Mouse (Mus musculus): ENCODE data around the gene Rft1. TPM values are rescaled to one million over a fixed set of nuclear protein-coding genes. Genes with fewer than 3 reads are reported as not detected.
A peak's percentile ranks its signal among the peaks of the same experiment; 100 is the strongest.

The Rft1 gene
- polyA plus RNA-seq, 1 experiment from 2014 or later, result 5.1 TPM

- Histone ChIP-seq H3K4me2 (no peak overlapping the region), H3K9ac (no peak overlapping the region), H3K36me3 (no peaks in the 10 kb centered on the region), H3K9me3 (replicated peaks) (no peaks in the 10 kb centered on the region), H3K27ac (no peak overlapping the region), H3K27me3 (no peaks in the 10 kb centered on the region), H3K4me3 (replicated peaks) (no peak overlapping the region), H3K4me1 (replicated peaks) (peaks cover 17% of the 10 kb centered on the region)
- WGBS (ENCODE audit: insufficient replicate concordance), result 76% methylated on average over 2 of the region's 2 CpGs
- no peak for ATAC-seq (ENCODE audit: low read depth)
- no peak for DNase-seq
Observed at GRCm38 (mm10) chr14:30631834-30632233, 22.3 kb upstream of the Rft1 start.

GRCm38 (mm10) chr14:30633708-30634107 lies 20.5 kb upstream of the Rft1 start:
- Histone ChIP-seq H3K4me2 (no peak overlapping the region), H3K27me3 (no peaks in the 10 kb centered on the region), H3K36me3 (no peaks in the 10 kb centered on the region), H3K4me1 (replicated peaks) (peaks cover 14% of the 10 kb centered on the region), H3K4me3 (replicated peaks) (no peak overlapping the region), H3K27ac (no peak overlapping the region), H3K9ac (no peak overlapping the region), H3K9me3 (replicated peaks) (no peaks in the 10 kb centered on the region)
- ATAC-seq (ENCODE audit: low read depth), result no peak
- WGBS (ENCODE audit: insufficient replicate concordance), result 69% methylated on average over 7 of the region's 7 CpGs
- DNase-seq, result no peak

GRCm38 (mm10) chr14:30634418-30634817 lies 19.7 kb upstream of the Rft1 start:
- WGBS (ENCODE audit: insufficient replicate concordance), result 77% methylated on average over 1 of the region's 1 CpGs
- Histone ChIP-seq H3K27ac (no peak overlapping the region), H3K27me3 (no peaks in the 10 kb centered on the region), H3K9me3 (replicated peaks) (no peaks in the 10 kb centered on the region), H3K36me3 (no peaks in the 10 kb centered on the region), H3K9ac (no peak overlapping the region), H3K4me1 (replicated peaks) (peaks cover 14% of the 10 kb centered on the region), H3K4me3 (replicated peaks) (no peak overlapping the region), H3K4me2 (no peak overlapping the region)
- DNase-seq (no peak), ATAC-seq (ENCODE audit: low read depth) (no peak)

- no peak for ATAC-seq (ENCODE audit: low read depth)
- Histone ChIP-seq H3K27ac (no peak overlapping the region), H3K4me1 (replicated peaks) (peaks cover 13% of the 10 kb centered on the region), H3K36me3 (no peaks in the 10 kb centered on the region), H3K27me3 (no peaks in the 10 kb centered on the region), H3K4me3 (replicated peaks) (no peak overlapping the region), H3K9ac (no peak overlapping the region), H3K9me3 (replicated peaks) (no peaks in the 10 kb centered on the region), H3K4me2 (no peak overlapping the region)
- 74% methylated on average over 13 of the region's 13 CpGs for WGBS (ENCODE audit: insufficient replicate concordance)
- DNase-seq, result no peak
Observed at GRCm38 (mm10) chr14:30635219-30635910, 18.8 kb upstream of the Rft1 start.

GRCm38 (mm10) chr14:30636499-30636898 lies 17.7 kb upstream of the Rft1 start:
- Histone ChIP-seq H3K27me3 (no peaks in the 10 kb centered on the region), H3K4me3 (replicated peaks) (no peak overlapping the region), H3K4me1 (replicated peaks) (peaks cover 6% of the 10 kb centered on the region; the same call in 1 of the 2 replicates), H3K27ac (no peak overlapping the region), H3K9me3 (replicated peaks) (no peaks in the 10 kb centered on the region), H3K36me3 (no peaks in the 10 kb centered on the region), H3K4me2 (no peak overlapping the region), H3K9ac (no peak overlapping the region)
- DNase-seq (no peak), ATAC-seq (ENCODE audit: low read depth) (no peak)
- WGBS (ENCODE audit: insufficient replicate concordance), result 80% methylated on average over 9 of the region's 9 CpGs

- ATAC-seq (ENCODE audit: low read depth), result no peak
- Histone ChIP-seq H3K27me3 (no peaks in the 10 kb centered on the region), H3K4me1 (replicated peaks) (no peaks in the 10 kb centered on the region; the same call in 1 of the 2 replicates), H3K36me3 (no peaks in the 10 kb centered on the region), H3K9ac (no peak overlapping the region), H3K27ac (no peak overlapping the region), H3K4me3 (replicated peaks) (no peak overlapping the region), H3K4me2 (no peak overlapping the region), H3K9me3 (replicated peaks) (no peaks in the 10 kb centered on the region)
- WGBS (ENCODE audit: insufficient replicate concordance), result 72% methylated on average over 2 of the region's 2 CpGs
- DNase-seq, result no peak
Observed at GRCm38 (mm10) chr14:30637087-30637486, 17.1 kb upstream of the Rft1 start.

- no peaks in the 10 kb centered on the region for H3K4me1 ChIP-seq (replicated peaks)
- WGBS (ENCODE audit: insufficient replicate concordance), result 66% methylated on average over 4 of the region's 4 CpGs
- H3K9ac ChIP-seq, result no peak overlapping the region
- no peak overlapping the region for H3K27ac ChIP-seq
- H3K36me3 ChIP-seq, result no peaks in the 10 kb centered on the region
- no peaks in the 10 kb centered on the region for H3K9me3 ChIP-seq (replicated peaks)
- no peak overlapping the region for H3K4me3 ChIP-seq (replicated peaks)
- no peaks in the 10 kb centered on the region for H3K27me3 ChIP-seq
- no peak overlapping the region for H3K4me2 ChIP-seq
- ATAC-seq (ENCODE audit: low read depth) (no peak), DNase-seq (no peak)
Observed at GRCm38 (mm10) chr14:30638009-30638408, 16.2 kb upstream of the Rft1 start.

GRCm38 (mm10) chr14:30638686-30639085 lies 15.5 kb upstream of the Rft1 start:
- Histone ChIP-seq H3K9ac (no peak overlapping the region), H3K36me3 (no peaks in the 10 kb centered on the region), H3K4me2 (no peak overlapping the region), H3K4me1 (replicated peaks) (no peaks in the 10 kb centered on the region), H3K27me3 (no peaks in the 10 kb centered on the region), H3K27ac (no peak overlapping the region), H3K9me3 (replicated peaks) (no peaks in the 10 kb centered on the region), H3K4me3 (replicated peaks) (no peak overlapping the region)
- ATAC-seq (ENCODE audit: low read depth), result no peak
- DNase-seq, result no peak
- 64% methylated on average over 4 of the region's 4 CpGs for WGBS (ENCODE audit: insufficient replicate concordance)

GRCm38 (mm10) chr14:30641748-30642147 lies 12.4 kb upstream of the Rft1 start:
- Histone ChIP-seq H3K36me3 (no peaks in the 10 kb centered on the region), H3K4me1 (replicated peaks) (no peaks in the 10 kb centered on the region), H3K4me3 (replicated peaks) (no peak overlapping the region), H3K9ac (no peak overlapping the region), H3K4me2 (no peak overlapping the region), H3K9me3 (replicated peaks) (no peaks in the 10 kb centered on the region), H3K27me3 (no peaks in the 10 kb centered on the region), H3K27ac (peak overlapping the region; percentile 43; the same call in 1 of the 2 replicates)
- 34% methylated on average over 2 of the region's 2 CpGs for WGBS (ENCODE audit: insufficient replicate concordance)
- DNase-seq (no peak), ATAC-seq (ENCODE audit: low read depth) (no peak)

GRCm38 (mm10) chr14:30644026-30644425 lies 10.1 kb upstream of the Rft1 start:
- Histone ChIP-seq H3K27ac (no peak overlapping the region), H3K9ac (no peak overlapping the region), H3K4me1 (replicated peaks) (no peaks in the 10 kb centered on the region), H3K36me3 (no peaks in the 10 kb centered on the region), H3K4me2 (no peak overlapping the region), H3K9me3 (replicated peaks) (no peaks in the 10 kb centered on the region), H3K27me3 (no peaks in the 10 kb centered on the region), H3K4me3 (replicated peaks) (no peak overlapping the region)
- WGBS (ENCODE audit: insufficient replicate concordance), result 53% methylated on average over 2 of the region's 2 CpGs
- DNase-seq (no peak), ATAC-seq (ENCODE audit: low read depth) (no peak)

GRCm38 (mm10) chr14:30645066-30645465 lies 9.1 kb upstream of the Rft1 start:
- 62% methylated on average over 8 of the region's 8 CpGs for WGBS (ENCODE audit: insufficient replicate concordance)
- H3K36me3 ChIP-seq, result no peaks in the 10 kb centered on the region
- H3K27ac ChIP-seq, result no peak overlapping the region
- DNase-seq (no peak), ATAC-seq (ENCODE audit: low read depth) (no peak)
- no peak overlapping the region for H3K4me3 ChIP-seq (replicated peaks)
- H3K4me2 ChIP-seq, result no peak overlapping the region
- no peaks in the 10 kb centered on the region for H3K4me1 ChIP-seq (replicated peaks)
- H3K9ac ChIP-seq, result no peak overlapping the region
- H3K9me3 ChIP-seq (replicated peaks), result no peaks in the 10 kb centered on the region
- H3K27me3 ChIP-seq, result no peaks in the 10 kb centered on the region

GRCm38 (mm10) chr14:30646486-30646885 lies 7.7 kb upstream of the Rft1 start:
- Histone ChIP-seq H3K36me3 (no peaks in the 10 kb centered on the region), H3K9ac (no peak overlapping the region), H3K9me3 (replicated peaks) (no peaks in the 10 kb centered on the region), H3K4me2 (no peak overlapping the region), H3K27ac (no peak overlapping the region), H3K27me3 (no peaks in the 10 kb centered on the region), H3K4me3 (replicated peaks) (no peak overlapping the region), H3K4me1 (replicated peaks) (no peaks in the 10 kb centered on the region)
- 68% methylated on average over 1 of the region's 1 CpGs for WGBS (ENCODE audit: insufficient replicate concordance)
- DNase-seq, result no peak
- ATAC-seq (ENCODE audit: low read depth), result no peak

Measured in liver, embryonic 13.5 days (tissue).